Mouse (Mus musculus): Measurements from ENCODE around the gene Cdk14. TPM values are rescaled to one million over a fixed set of nuclear protein-coding genes. Genes with fewer than 3 reads are reported as not detected.

Gene Cdk14
- polyA plus RNA-seq, 1 experiment from 2014 or later: 10.3 TPM

DNA sequence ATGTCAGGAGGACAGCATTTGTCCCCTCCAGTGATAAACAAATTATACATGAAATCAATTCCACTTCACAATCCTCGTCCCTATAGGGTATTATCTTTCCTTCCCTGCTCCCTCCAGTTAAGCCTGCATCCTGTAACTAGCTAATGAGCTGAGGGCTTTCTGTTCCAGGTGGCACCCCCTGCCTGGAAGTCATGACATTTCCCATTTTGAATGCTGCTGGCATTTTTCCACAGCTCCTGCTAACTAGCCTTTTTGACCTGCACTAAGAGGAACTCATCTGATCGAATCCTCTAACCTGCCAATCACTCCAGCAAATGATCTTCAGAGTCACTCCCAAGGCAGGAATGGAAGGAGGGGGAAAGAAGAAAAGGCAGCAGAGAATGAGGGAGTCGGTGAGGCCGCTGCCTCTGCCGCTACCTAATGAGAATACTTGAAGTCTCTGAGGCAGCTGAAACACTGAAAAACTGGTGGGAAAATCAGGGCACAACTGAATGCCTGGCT lies 542.9 kb downstream of the Cdk14 start:
- Histone ChIP-seq H3K36me3 (no peaks in the 10 kb centered on the region), H3K27me3 (ENCODE audit: low read depth, poor library complexity, severe bottlenecking) (peaks cover 17% of the 10 kb centered on the region; the same call in 1 of the 2 replicates), H3K9me3 (replicated peaks) (peaks cover 10% of the 10 kb centered on the region; the same call in 1 of the 2 replicates), H3K4me1 (peaks cover 43% of the 10 kb centered on the region), H3K4me3 (no peak overlapping the region), H3K27ac (replicated peaks) (peak overlapping the region; percentile 68)
- DNase-seq (ENCODE audit: low spot score): peak; percentile 34
- 6% methylated on average over 5 of the region's 5 CpGs for WGBS

DNA sequence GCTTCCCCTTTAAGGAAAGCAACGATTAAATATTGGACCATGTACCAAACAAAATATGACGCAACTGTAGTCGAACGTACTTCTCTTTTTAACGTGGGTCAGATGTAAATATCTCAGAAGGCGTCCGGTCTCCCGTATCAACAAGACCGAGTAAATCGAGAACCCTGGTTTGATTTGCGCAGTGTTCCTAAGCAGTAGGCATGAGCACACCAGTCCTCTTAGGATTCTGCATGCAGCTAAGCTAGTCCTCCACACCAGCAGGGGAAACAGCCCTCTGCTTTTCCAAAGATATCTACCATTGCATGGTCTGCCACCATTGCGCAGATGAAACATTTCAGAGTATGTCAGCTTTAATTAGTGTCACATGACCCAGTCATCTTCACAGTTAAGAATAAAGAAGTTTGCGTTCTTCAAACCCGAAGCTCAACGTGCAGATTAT lies 543.4 kb downstream of the Cdk14 start:
- Histone ChIP-seq H3K27me3 (ENCODE audit: low read depth, poor library complexity, severe bottlenecking) (peaks cover 19% of the 10 kb centered on the region; the same call in 1 of the 2 replicates), H3K4me3 (no peak overlapping the region), H3K27ac (replicated peaks) (peak overlapping the region; percentile 61; the same call in 1 of the 2 replicates), H3K4me1 (peaks cover 44% of the 10 kb centered on the region), H3K9me3 (replicated peaks) (peaks cover 10% of the 10 kb centered on the region; the same call in 1 of the 2 replicates), H3K36me3 (no peaks in the 10 kb centered on the region)
- WGBS: 73% methylated on average over 15 of the region's 15 CpGs
- peak; percentile 33 for DNase-seq (ENCODE audit: low spot score)

DNA sequence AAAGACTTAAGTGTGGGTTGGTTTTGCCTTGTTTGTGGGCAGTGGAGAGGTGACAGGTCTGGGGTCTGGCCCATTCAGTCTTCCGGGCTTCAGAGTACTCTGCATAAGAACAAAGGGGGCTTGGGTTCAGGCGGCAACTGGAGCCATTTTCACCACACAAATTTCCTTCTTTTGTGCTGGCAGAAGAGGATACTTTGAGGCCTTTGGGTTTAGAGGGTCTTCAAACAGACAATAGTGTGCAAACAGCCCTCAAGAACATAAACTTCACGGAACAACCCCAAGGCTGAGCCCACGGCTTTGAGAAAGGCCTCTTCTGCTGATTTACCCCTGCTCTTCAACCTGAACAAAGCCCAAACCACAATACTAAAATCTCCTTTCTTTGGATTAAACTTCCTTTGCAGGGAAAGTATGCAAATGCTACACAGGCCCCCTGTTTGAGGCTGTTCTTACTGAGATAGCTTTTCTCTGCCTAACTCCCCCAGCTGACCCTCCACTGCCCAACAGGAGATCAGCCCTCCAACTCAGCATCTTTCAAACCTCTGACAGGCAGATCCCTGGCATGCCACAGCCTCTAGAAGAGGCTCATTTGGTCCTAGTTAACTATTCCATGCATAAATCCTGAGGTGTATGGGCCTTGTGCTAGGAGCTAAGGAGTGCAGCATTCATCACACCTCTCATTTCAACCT lies 549.9 kb downstream of the Cdk14 start:
- Histone ChIP-seq H3K4me1 (peaks cover 58% of the 10 kb centered on the region), H3K4me3 (no peak overlapping the region), H3K9me3 (replicated peaks) (no peaks in the 10 kb centered on the region), H3K27ac (replicated peaks) (peak overlapping the region; percentile 86), H3K27me3 (ENCODE audit: low read depth, poor library complexity, severe bottlenecking) (peaks cover 12% of the 10 kb centered on the region; the same call in 1 of the 2 replicates), H3K36me3 (no peaks in the 10 kb centered on the region)
- DNase-seq (ENCODE audit: low spot score): peak; percentile 60
- WGBS: 20% methylated on average over 4 of the region's 4 CpGs

DNA sequence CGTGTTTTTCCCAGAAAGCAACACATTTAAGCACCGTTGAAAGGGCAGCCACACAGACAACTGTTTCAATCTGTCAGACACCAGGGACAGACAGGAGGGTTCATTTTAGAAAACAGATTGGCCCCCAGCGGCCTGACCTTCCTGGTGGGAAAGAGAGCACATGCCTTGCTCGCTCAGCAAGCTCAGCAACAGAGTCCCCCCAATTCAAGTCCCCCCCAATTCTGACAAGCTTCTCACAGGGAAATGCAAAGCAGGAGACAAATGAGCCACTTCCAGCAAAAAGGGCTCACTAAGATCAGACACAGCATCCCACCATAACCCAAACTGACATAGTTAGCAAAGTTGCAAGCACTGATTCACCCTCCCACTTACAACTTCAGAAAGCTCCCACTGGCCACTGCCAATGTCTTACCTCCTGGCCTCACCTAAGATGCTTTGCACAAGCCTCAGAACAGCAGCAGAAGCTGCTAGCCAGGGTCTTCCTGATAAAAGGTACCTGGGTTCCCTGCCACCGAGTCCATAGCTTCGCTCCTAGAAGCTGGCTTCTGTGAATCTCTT lies 551.5 kb downstream of the Cdk14 start:
- no peaks in the 10 kb centered on the region for H3K9me3 ChIP-seq (replicated peaks)
- DNase-seq (ENCODE audit: low spot score): no peak
- peak overlapping the region; percentile 76 for H3K27ac ChIP-seq (replicated peaks)
- no peaks in the 10 kb centered on the region for H3K36me3 ChIP-seq
- 32% methylated on average over 6 of the region's 6 CpGs for WGBS
- no peak overlapping the region for H3K4me3 ChIP-seq
- H3K4me1 ChIP-seq: peaks cover 62% of the 10 kb centered on the region
- 0 out of 2 replicates have a peak, but pooled peaks cover 6% of the 10 kb centered on the region for H3K27me3 ChIP-seq (ENCODE audit: low read depth, poor library complexity, severe bottlenecking)

DNA sequence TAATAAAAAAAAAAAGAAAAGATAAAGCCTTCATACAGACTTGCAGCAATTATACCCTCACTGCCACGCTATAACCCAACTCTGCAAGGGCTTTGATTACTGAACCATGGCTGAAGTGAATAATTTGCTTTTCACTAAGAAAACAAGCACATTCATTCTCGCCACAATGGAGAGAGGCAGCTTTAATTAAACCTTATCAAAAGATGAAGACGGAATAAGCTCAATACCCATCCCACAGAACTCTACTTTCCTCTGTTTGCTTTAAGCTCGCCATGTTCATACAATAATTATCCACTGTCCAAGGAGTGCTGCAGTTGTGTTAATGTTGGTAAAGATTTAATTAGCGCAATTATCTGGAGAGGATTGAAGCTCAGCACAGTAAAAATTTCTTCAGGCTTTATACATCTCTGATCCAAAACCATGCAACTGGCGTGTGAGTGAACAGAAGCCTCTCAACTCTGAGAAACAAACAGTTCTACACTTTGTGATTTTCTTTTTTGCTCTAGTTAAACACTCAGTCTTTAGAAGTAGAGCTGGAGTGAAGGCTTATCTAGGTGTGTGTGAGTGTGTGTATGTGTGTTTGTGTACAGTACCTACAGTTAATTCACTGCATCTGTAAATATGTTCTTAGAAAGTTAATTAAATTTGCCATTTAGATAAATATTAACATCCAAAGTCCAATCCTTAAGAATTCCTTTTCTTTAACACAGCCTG lies 552.1 kb downstream of the Cdk14 start:
- peak overlapping the region; percentile 76 for H3K27ac ChIP-seq (replicated peaks)
- WGBS: 24% methylated on average over 6 of the region's 6 CpGs
- no peak for DNase-seq (ENCODE audit: low spot score)

DNA sequence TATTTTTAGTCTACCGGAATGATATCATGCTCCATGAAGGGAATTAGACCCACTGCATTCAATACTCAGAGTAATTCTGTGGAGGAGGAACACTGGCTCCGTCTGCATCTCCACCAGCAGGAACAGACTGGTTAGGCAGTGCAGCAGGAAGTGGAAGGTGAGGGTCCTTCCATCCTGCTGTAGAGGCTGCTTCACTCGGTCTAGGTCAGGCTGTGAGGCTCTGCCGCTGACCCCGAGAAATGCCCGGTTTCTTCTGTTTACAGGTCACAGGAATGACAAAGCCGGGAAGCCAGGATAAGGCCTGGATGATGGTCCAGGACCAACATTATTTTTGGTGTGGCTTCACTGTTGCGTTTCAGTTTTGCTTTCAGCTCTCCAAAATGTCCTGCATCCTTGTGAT lies 553.2 kb downstream of the Cdk14 start:
- Histone ChIP-seq H3K27me3 (ENCODE audit: low read depth, poor library complexity, severe bottlenecking) (0 out of 2 replicates have a peak, but pooled peaks cover 5% of the 10 kb centered on the region), H3K4me3 (no peak overlapping the region), H3K4me1 (peaks cover 62% of the 10 kb centered on the region), H3K36me3 (no peaks in the 10 kb centered on the region), H3K27ac (replicated peaks) (peak overlapping the region; percentile 72), H3K9me3 (replicated peaks) (no peaks in the 10 kb centered on the region)
- 51% methylated on average over 8 of the region's 8 CpGs for WGBS
- DNase-seq (ENCODE audit: low spot score): no peak

More for the DNA sequence above, 552.1 kb downstream of the Cdk14 start:
- no peaks in the 10 kb centered on the region for H3K9me3 ChIP-seq (replicated peaks)
- peaks cover 62% of the 10 kb centered on the region for H3K4me1 ChIP-seq
- H3K36me3 ChIP-seq: no peaks in the 10 kb centered on the region
- 0 out of 2 replicates have a peak, but pooled peaks cover 6% of the 10 kb centered on the region for H3K27me3 ChIP-seq (ENCODE audit: low read depth, poor library complexity, severe bottlenecking)
- H3K4me3 ChIP-seq: no peak overlapping the region

DNA sequence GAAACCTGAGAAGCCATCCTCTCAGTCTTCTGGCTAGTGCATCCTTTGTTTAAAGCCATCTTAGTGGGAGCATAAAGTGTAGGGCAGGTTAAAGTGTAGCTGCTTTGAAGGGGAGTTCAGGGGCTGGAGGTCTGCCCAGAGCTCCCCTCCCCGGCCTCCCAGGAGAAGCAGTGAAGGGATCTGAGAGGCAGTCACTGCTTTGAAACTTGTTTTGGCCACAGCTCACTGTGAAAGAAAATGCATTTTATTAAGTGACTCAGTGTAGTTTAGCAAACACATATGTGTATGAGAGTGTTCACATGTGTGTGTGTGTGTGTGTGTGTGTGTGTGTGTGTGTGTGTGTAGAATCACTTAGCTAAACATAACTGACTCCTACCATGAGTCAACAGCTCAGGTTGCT lies 554.0 kb downstream of the Cdk14 start:
- Histone ChIP-seq H3K4me1 (peaks cover 56% of the 10 kb centered on the region), H3K27me3 (ENCODE audit: low read depth, poor library complexity, severe bottlenecking) (no peaks in the 10 kb centered on the region), H3K36me3 (no peaks in the 10 kb centered on the region), H3K27ac (replicated peaks) (no peak overlapping the region), H3K9me3 (replicated peaks) (no peaks in the 10 kb centered on the region), H3K4me3 (no peak overlapping the region)
- WGBS: 61% methylated on average over 1 of the region's 1 CpGs
- no peak for DNase-seq (ENCODE audit: low spot score)

DNA sequence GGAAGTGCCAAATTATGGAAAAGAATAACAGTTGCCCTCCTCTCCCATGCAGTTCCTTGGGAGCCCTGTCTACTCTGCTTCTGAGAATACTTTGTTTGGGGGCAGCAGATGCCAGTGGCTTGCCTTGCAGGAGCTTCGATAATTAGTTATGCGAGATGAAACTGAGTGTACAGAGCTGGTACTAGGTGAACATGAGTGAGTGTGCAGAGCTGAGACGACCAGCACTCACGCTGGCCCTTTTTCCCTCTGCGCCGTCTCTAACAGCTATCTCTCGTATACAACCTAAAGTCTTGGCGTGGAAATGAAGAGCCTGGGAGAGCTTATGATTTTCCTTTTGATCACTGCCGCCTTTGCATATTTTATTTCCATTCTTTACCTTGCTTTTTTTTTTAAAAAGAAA lies 558.5 kb downstream of the Cdk14 start:
- no peaks in the 10 kb centered on the region for H3K27me3 ChIP-seq (ENCODE audit: low read depth, poor library complexity, severe bottlenecking)
- 92% methylated on average over 9 of the region's 9 CpGs for WGBS
- H3K4me3 ChIP-seq: no peak overlapping the region
- peaks cover 26% of the 10 kb centered on the region for H3K4me1 ChIP-seq
- DNase-seq (ENCODE audit: low spot score): no peak
- no peaks in the 10 kb centered on the region for H3K9me3 ChIP-seq (replicated peaks)
- no peaks in the 10 kb centered on the region for H3K36me3 ChIP-seq
- no peak overlapping the region for H3K27ac ChIP-seq (replicated peaks)

DNA sequence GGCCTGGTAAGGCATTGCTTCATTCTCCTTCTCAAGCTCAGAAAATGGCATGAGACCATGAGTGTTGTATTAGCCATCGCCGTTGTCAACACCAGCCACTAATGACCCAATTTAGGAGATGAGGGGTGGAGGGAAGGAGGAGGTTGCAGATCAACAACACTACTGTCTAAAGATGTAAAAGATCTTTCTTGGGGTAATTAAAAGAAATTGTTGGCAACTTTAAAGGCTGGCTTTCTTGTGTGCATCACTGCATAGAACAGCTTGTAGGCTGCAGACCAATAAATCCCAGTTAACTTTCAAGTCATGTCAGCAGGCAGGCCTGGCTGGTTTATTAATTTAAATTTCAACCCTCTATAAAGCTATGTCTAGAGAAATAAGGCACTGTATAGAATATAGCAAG lies 559.0 kb downstream of the Cdk14 start:
- Histone ChIP-seq H3K4me1 (peaks cover 25% of the 10 kb centered on the region), H3K9me3 (replicated peaks) (no peaks in the 10 kb centered on the region), H3K27me3 (ENCODE audit: low read depth, poor library complexity, severe bottlenecking) (no peaks in the 10 kb centered on the region), H3K27ac (replicated peaks) (no peak overlapping the region; the same call in 1 of the 2 replicates), H3K4me3 (no peak overlapping the region), H3K36me3 (no peaks in the 10 kb centered on the region)
- WGBS: 97% methylated on average over 2 of the region's 2 CpGs
- no peak for DNase-seq (ENCODE audit: low spot score)

DNA sequence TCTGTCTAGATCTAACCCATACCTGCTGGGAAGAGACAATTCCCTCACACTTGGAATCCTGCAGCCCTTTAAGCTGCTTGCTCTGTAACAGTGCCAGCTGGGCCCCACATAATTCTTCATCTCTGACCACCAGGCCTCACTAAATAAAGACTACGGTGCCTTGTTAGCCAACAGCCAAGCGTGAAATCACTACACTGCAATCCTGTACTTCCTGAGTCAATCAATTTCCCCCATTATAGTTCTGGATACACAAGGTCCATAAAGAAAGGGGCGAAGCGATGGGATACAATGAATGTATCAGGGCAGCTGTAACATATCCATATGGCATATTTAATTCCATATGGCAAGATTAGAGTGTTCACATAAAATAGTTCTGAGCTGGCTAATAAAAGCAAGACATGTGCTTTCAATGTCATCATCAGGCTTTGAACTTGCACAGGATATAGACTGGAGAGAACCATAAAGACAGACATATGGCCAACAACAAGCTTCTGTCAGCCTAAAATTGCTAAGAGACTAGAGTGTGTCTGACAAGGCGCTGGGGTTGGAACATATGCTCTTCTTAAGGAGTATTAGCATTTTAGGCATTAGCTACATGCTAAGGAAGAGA lies 562.0 kb downstream of the Cdk14 start:
- Histone ChIP-seq H3K36me3 (no peaks in the 10 kb centered on the region), H3K4me3 (no peak overlapping the region), H3K9me3 (replicated peaks) (no peaks in the 10 kb centered on the region), H3K4me1 (peaks cover 13% of the 10 kb centered on the region), H3K27me3 (ENCODE audit: low read depth, poor library complexity, severe bottlenecking) (no peaks in the 10 kb centered on the region; the same call in 1 of the 2 replicates), H3K27ac (replicated peaks) (peak overlapping the region; percentile 20; the same call in 1 of the 2 replicates)
- no peak for DNase-seq (ENCODE audit: low spot score)
- WGBS: 61% methylated on average over 5 of the region's 5 CpGs

DNA sequence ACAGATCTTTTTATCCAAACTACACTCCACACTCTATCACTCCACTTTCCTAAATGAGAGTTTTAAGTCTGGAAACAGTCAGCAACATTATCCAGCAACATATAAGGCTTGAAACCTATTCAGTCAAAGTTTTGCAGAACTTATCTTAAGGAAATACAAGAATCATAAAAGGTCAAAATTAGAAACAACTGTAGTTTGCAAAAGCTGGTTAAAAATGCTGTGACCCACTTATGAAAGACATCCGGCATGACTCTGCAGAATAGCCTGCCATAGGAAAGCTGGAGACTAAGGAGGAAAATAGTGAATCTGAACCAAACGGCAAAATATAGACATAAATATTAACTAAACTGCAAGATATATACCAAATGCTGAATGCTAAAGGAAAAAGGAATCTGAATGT lies 566.6 kb downstream of the Cdk14 start:
- H3K27me3 ChIP-seq (ENCODE audit: low read depth, poor library complexity, severe bottlenecking): no peaks in the 10 kb centered on the region; the same call in 1 of the 2 replicates
- 0 out of 2 replicates have a peak overlapping the region, but pooled peaks have one; percentile 74 for H3K27ac ChIP-seq (replicated peaks)
- H3K36me3 ChIP-seq: no peaks in the 10 kb centered on the region
- peaks cover 31% of the 10 kb centered on the region for H3K4me1 ChIP-seq
- no peaks in the 10 kb centered on the region for H3K9me3 ChIP-seq (replicated peaks)
- no peak overlapping the region for H3K4me3 ChIP-seq
- WGBS: 92% methylated on average over 2 of the region's 2 CpGs
- no peak for DNase-seq (ENCODE audit: low spot score)

DNA sequence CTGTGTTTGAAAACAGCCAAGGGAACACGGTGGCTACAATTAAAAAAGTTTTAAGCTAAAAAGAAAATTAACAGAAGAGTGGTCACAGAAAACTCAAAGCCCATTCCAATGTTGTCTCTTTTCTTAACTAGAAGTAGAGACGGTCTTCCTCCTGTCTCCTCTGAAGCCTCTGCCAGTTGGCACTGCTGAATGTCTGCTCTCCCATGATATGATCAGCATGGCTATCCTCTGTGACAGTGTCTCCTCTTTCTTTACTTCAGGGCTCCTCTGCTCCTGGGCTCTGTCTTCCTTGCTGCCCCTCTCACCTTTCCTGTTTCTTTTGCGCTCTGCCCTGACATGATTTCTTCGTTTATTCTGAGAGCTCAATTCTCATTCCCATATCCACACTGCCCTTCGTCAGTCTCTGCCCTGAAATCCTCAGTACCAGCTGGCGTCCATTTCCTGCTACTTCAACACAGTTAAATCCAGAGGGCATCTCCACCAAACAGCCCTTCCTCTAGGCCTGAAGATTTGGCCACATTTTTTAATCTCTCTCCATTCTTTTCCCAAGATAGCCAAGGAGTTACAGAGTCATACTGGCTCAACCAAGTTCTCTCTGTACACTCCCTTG lies 567.3 kb downstream of the Cdk14 start:
- peak overlapping the region; percentile 74 for H3K27ac ChIP-seq (replicated peaks)
- DNase-seq (ENCODE audit: low spot score): no peak
- no peaks in the 10 kb centered on the region for H3K9me3 ChIP-seq (replicated peaks)
- WGBS: 84% methylated on average over 6 of the region's 6 CpGs
- peaks cover 24% of the 10 kb centered on the region for H3K4me1 ChIP-seq
- no peaks in the 10 kb centered on the region for H3K36me3 ChIP-seq
- H3K27me3 ChIP-seq (ENCODE audit: low read depth, poor library complexity, severe bottlenecking): no peaks in the 10 kb centered on the region; the same call in 1 of the 2 replicates
- no peak overlapping the region for H3K4me3 ChIP-seq

Measured in midbrain, embryonic 10.5 days (tissue).